Mouse (Mus musculus): ENCODE data around the gene Dpysl5. TPM values are rescaled to one million over a fixed set of nuclear protein-coding genes. Genes with fewer than 3 reads are reported as not detected.
"Not testable (repeated sequence)": the region's sequence is repeated elsewhere in the genome, so short reads cannot be mapped to it uniquely, and the experiment has no call there.

The Dpysl5 gene
- total RNA-seq, 2 experiments from 2014 or later, result 102 to 111 TPM

GRCm38 (mm10) chr5:30700361-30701000, 10.9 kb upstream of the Dpysl5 start:
- DNase-seq (ENCODE audit: low spot score in 2 of 2), result no peak
- intact Hi-C loops (cut with DNase I), result no loop called here

- DNase-seq (ENCODE audit: low spot score in 2 of 2); intact Hi-C loops (cut with DNase I): not testable (repeated sequence)
Measured at GRCm38 (mm10) chr5:30701373-30701772, 10.0 kb upstream of the Dpysl5 start.

- intact Hi-C loops (cut with DNase I), result no loop called here
- DNase-seq (ENCODE audit: low spot score in 2 of 2), result no peak
Measured at GRCm38 (mm10) chr5:30701866-30702265, 9.5 kb upstream of the Dpysl5 start.

- peak; percentile 81 to 87 for DNase-seq (ENCODE audit: low spot score in 2 of 2)
- intact Hi-C loops (cut with DNase I), result loop anchor here (1.0 to 10.0 kb wide), 4 partner anchors 65 to 205 kb away; partner anchors contain the start of genes Agbl5 and Emilin1
Measured at GRCm38 (mm10) chr5:30709744-30710383, 1.5 kb upstream of the Dpysl5 start.

- intact Hi-C loops (cut with DNase I), result loop anchor here (10.0 kb wide), 2 partner anchors 174 to 204 kb away; partner anchors contain the start of genes Agbl5 and Emilin1
- DNase-seq (ENCODE audit: low spot score in 2 of 2), result peak; percentile 68 to 75
Measured at GRCm38 (mm10) chr5:30710486-30710885, 878 bp upstream of the Dpysl5 start.

- DNase-seq (ENCODE audit: low spot score in 2 of 2), result no peak
- intact Hi-C loops (cut with DNase I), result loop anchor here (10.0 kb wide), 2 partner anchors 173 to 203 kb away; partner anchors contain the start of genes Agbl5 and Emilin1
Measured at GRCm38 (mm10) chr5:30712002-30712390, 632 bp downstream of the Dpysl5 start.

- intact Hi-C loops (cut with DNase I), result loop anchor here (10.0 kb wide), 2 partner anchors 172 to 202 kb away; partner anchors contain the start of genes Agbl5 and Emilin1
- DNase-seq (ENCODE audit: low spot score in 2 of 2), result no peak
Measured at GRCm38 (mm10) chr5:30712441-30713298, 1.3 kb downstream of the Dpysl5 start.

GRCm38 (mm10) chr5:30713299-30713675, 1.9 kb downstream of the Dpysl5 start:
- intact Hi-C loops (cut with DNase I), result loop anchor here (10.0 kb wide), 2 partner anchors 172 to 202 kb away; partner anchors contain the start of genes Agbl5 and Emilin1
- no peak for DNase-seq (ENCODE audit: low spot score in 2 of 2)

GRCm38 (mm10) chr5:30713691-30714090, 2.3 kb downstream of the Dpysl5 start:
- intact Hi-C loops (cut with DNase I), result loop anchor here (10.0 kb wide), 2 partner anchors 171 to 201 kb away; partner anchors contain the start of genes Agbl5 and Emilin1
- no peak for DNase-seq (ENCODE audit: low spot score in 2 of 2)

- DNase-seq (ENCODE audit: low spot score in 2 of 2), result no peak
- intact Hi-C loops (cut with DNase I), result loop anchor here (10.0 kb wide), 2 partner anchors 168 to 198 kb away; partner anchors contain the start of genes Agbl5 and Emilin1
Measured at GRCm38 (mm10) chr5:30716311-30716710, 4.9 kb downstream of the Dpysl5 start.

- DNase-seq (ENCODE audit: low spot score in 2 of 2), result no peak
- intact Hi-C loops (cut with DNase I), result loop anchor here (10.0 kb wide), 2 partner anchors 167 to 197 kb away; partner anchors contain the start of genes Agbl5 and Emilin1
Measured at GRCm38 (mm10) chr5:30717506-30717905, 6.1 kb downstream of the Dpysl5 start.

GRCm38 (mm10) chr5:30717991-30718703, 6.8 kb downstream of the Dpysl5 start:
- peak in 1 of 2 experiments; percentile 58 for DNase-seq (ENCODE audit: low spot score in 2 of 2)
- intact Hi-C loops (cut with DNase I), result loop anchor here (10.0 kb wide), 2 partner anchors 167 to 197 kb away; partner anchors contain the start of genes Agbl5 and Emilin1

- no peak for DNase-seq (ENCODE audit: low spot score in 2 of 2)
- intact Hi-C loops (cut with DNase I), result no loop called here
Measured at GRCm38 (mm10) chr5:30721935-30722334, 10.6 kb downstream of the Dpysl5 start.

GRCm38 (mm10) chr5:30726151-30726693, 14.9 kb downstream of the Dpysl5 start:
- intact Hi-C loops (cut with DNase I), result no loop called here
- no peak for DNase-seq (ENCODE audit: low spot score in 2 of 2)

- no peak for DNase-seq (ENCODE audit: low spot score in 2 of 2)
- intact Hi-C loops (cut with DNase I), result no loop called here
Measured at GRCm38 (mm10) chr5:30732511-30732910, 21.1 kb downstream of the Dpysl5 start.

- DNase-seq (ENCODE audit: low spot score in 2 of 2), result no peak
- intact Hi-C loops (cut with DNase I), result no loop called here
Measured at GRCm38 (mm10) chr5:30734666-30735065, 23.3 kb downstream of the Dpysl5 start.

GRCm38 (mm10) chr5:30738127-30738828, 26.9 kb downstream of the Dpysl5 start:
- DNase-seq (ENCODE audit: low spot score in 2 of 2), result peak; percentile 30 to 37
- intact Hi-C loops (cut with DNase I), result no loop called here

- intact Hi-C loops (cut with DNase I), result no loop called here
- peak; percentile 50 to 68 for DNase-seq (ENCODE audit: low spot score in 2 of 2)
Measured at GRCm38 (mm10) chr5:30739595-30739994, 28.2 kb downstream of the Dpysl5 start.

Data from left cerebral cortex, postnatal 14 days (tissue).